In genomic region chr11:11855061-11855672, GRCm38 (mm10) we compare ENCODE assay signal across 8 mouse cellular contexts. TPM values are rescaled to one million over a fixed set of nuclear protein-coding genes. Genes with fewer than 3 reads are reported as not detected.
DNase-seq lines count a peak whose midpoint lies in the region; ATAC-seq and TF ChIP-seq lines count a peak whose summit lies in the region.

No protein-coding gene starts in this region.

- H3K4me1 ChIP-seq in heart, embryonic 13.5 days: peaks cover 40% of the 10 kb centered on the region
- H3K4me1 ChIP-seq in ES-Bruce4 (ENCODE audit: control insufficient read depth, insufficient read depth, low read length): peaks cover 3% of the 10 kb centered on the region
- H3K4me1 ChIP-seq in forebrain, embryonic 10.5 days: peaks cover 44% of the 10 kb centered on the region
- H3K4me1 ChIP-seq in limb, embryonic 14.5 days (ENCODE audit: control insufficient read depth, insufficient read depth, low read length): peaks cover 40% of the 10 kb centered on the region

- H3K9ac ChIP-seq in heart, embryonic 13.5 days: peak overlapping the region; percentile 50
- no peak overlapping the region for H3K9ac ChIP-seq in ES-Bruce4 (ENCODE audit: low read depth, poor library complexity, severe bottlenecking)
- no peak overlapping the region for H3K9ac ChIP-seq in limb, embryonic 14.5 days (ENCODE audit: low read depth, low read length, severe bottlenecking)

- no peak for DNase-seq in heart, adult 9 months (ENCODE audit: low spot score in 2 of 2)
- no peak for DNase-seq in forebrain, embryonic 10.5 days (ENCODE audit: extremely low spot score, low spot score)
- DNase-seq in limb, embryonic 14.5 days (ENCODE audit: low spot score): peak; percentile 75
- no peak for DNase-seq in testis, postnatal 14 days (ENCODE audit: low spot score)
- DNase-seq in frontal cortex, postnatal 36 days (ENCODE audit: low spot score in 2 of 2): no peak
- DNase-seq in spleen, postnatal 4 days (ENCODE audit: low spot score in 2 of 2): no peak

- H3K27me3 ChIP-seq in heart, embryonic 13.5 days (replicated peaks): no peaks in the 10 kb centered on the region
- no peaks in the 10 kb centered on the region for H3K27me3 ChIP-seq in ES-Bruce4 (ENCODE audit: control insufficient read depth, insufficient read depth, low read length, poor library complexity, severe bottlenecking)
- 0 out of 2 replicates have a peak, but pooled peaks cover 3% of the 10 kb centered on the region for H3K27me3 ChIP-seq in forebrain, embryonic 10.5 days (ENCODE audit: poor library complexity, severe bottlenecking)
- no peaks in the 10 kb centered on the region for H3K27me3 ChIP-seq in limb, embryonic 14.5 days (ENCODE audit: control insufficient read depth, insufficient read depth, low read length)

- H3K27ac ChIP-seq in heart, embryonic 13.5 days (replicated peaks): peak overlapping the region; percentile 78
- 0 out of 2 replicates have a peak overlapping the region, but pooled peaks have one; percentile 15 for H3K27ac ChIP-seq in ES-Bruce4 (ENCODE audit: insufficient read depth, low read length)
- H3K27ac ChIP-seq in forebrain, embryonic 10.5 days: peak overlapping the region; percentile 82
- H3K27ac ChIP-seq in limb, embryonic 14.5 days (replicated peaks; ENCODE audit: low read depth, low read length): peak overlapping the region; percentile 75

- TF ChIP-seq EP300 in ES-Bruce4 (IDR thresholded peaks at IDR 0.05; ENCODE audit: insufficient read depth, low read depth, low read length): 0 out of 2 replicates have a peak, but pooled peaks have one; percentile 27

- H3K9me3 ChIP-seq in heart, embryonic 13.5 days: 0 out of 2 replicates have a peak, but pooled peaks cover 4% of the 10 kb centered on the region
- H3K9me3 ChIP-seq in ES-Bruce4 (replicated peaks; ENCODE audit: control insufficient read depth, insufficient read depth, low read length, poor library complexity, severe bottlenecking): no peaks in the 10 kb centered on the region
- peaks cover 7% of the 10 kb centered on the region for H3K9me3 ChIP-seq in forebrain, embryonic 10.5 days
- H3K9me3 ChIP-seq in limb, embryonic 14.5 days (ENCODE audit: control insufficient read depth, low read length): no peaks in the 10 kb centered on the region

- TF ChIP-seq POLR2A in ES-Bruce4 (IDR thresholded peaks at IDR 0.05; ENCODE audit: insufficient read depth, low read length): no peak
- TF ChIP-seq POLR2A in limb, embryonic 14.5 days (IDR thresholded peaks at IDR 0.05; ENCODE audit: borderline replicate concordance, extremely low read depth, insufficient read depth, insufficient read length): no peak

- no peak for ATAC-seq in heart, embryonic 13.5 days (ENCODE audit: extremely low read depth, insufficient number of reproducible peaks, low FRiP score, low TSS enrichment)
- peak; percentile 83 for ATAC-seq in limb, embryonic 14.5 days (ENCODE audit: low FRiP score, low read depth)

- no peak overlapping the region for H3K4me2 ChIP-seq in heart, embryonic 13.5 days
- H3K4me2 ChIP-seq in limb, embryonic 14.5 days (replicated peaks; ENCODE audit: low read depth, low read length, severe bottlenecking): no peak overlapping the region

- 40% methylated on average over 6 of the region's 6 CpGs for WGBS in heart, embryonic 13.5 days
- WGBS in forebrain, embryonic 10.5 days: 41% methylated on average over 6 of the region's 6 CpGs
- WGBS in limb, embryonic 14.5 days: 15% methylated on average over 6 of the region's 6 CpGs

- no peaks in the 10 kb centered on the region; the same call in 1 of the 2 replicates for H3K36me3 ChIP-seq in heart, embryonic 13.5 days
- no peaks in the 10 kb centered on the region for H3K36me3 ChIP-seq in ES-Bruce4 (ENCODE audit: control insufficient read depth, insufficient read depth, low read length, poor library complexity, severe bottlenecking)
- H3K36me3 ChIP-seq in forebrain, embryonic 10.5 days (replicated peaks): no peaks in the 10 kb centered on the region; the same call in 1 of the 2 replicates
- H3K36me3 ChIP-seq in limb, embryonic 14.5 days (ENCODE audit: control insufficient read depth, insufficient read depth, low read length): no peaks in the 10 kb centered on the region

- no peak for TF ChIP-seq CTCF in ES-Bruce4 (IDR thresholded peaks at IDR 0.05; ENCODE audit: low read depth, low read length)

- no peak overlapping the region for H3K4me3 ChIP-seq in heart, embryonic 13.5 days
- no peak overlapping the region for H3K4me3 ChIP-seq in ES-Bruce4 (ENCODE audit: low read depth, low read length)
- H3K4me3 ChIP-seq in forebrain, embryonic 10.5 days: no peak overlapping the region
- no peak overlapping the region for H3K4me3 ChIP-seq in limb, embryonic 14.5 days (replicated peaks; ENCODE audit: low read length)

RNA-seq across cellular contexts. Expression of gene Ddc, which starts 42.8 kb away (rescaled TPM):
- polyA plus RNA-seq in heart, embryonic 13.5 days (2015; fragmentation: Nextera tagmentation; extraction: Ambion mirVana): 64.6 and 78.2 TPM in 2 replicates
- polyA plus RNA-seq in ES-Bruce4 (2011; ENCODE audit: insufficient read depth, insufficient read length, low read depth, missing spikeins): 7.0 and 9.1 TPM in 2 replicates
- polyA plus RNA-seq in forebrain, embryonic 10.5 days (2016; fragmentation: Nextera tagmentation; extraction: Ambion mirVana): 5.1 and 6.0 TPM in 2 replicates
- polyA plus RNA-seq in limb, embryonic 14.5 days (2012; rRNA removed): 10.9 and 12.6 TPM in 2 replicates
- polyA plus RNA-seq in limb, embryonic 14.5 days (2014; fragmentation: Nextera tagmentation; extraction: Ambion mirVana): 16.5 and 20.7 TPM in 2 replicates

RNA-seq across cellular contexts. Expression of gene Fignl1, which starts 46.4 kb away (rescaled TPM):
- polyA plus RNA-seq in heart, embryonic 13.5 days (2015; fragmentation: Nextera tagmentation; extraction: Ambion mirVana): 52.9 and 58.7 TPM in 2 replicates
- 89.3 and 93.2 TPM in 2 replicates for polyA plus RNA-seq in ES-Bruce4 (2011; ENCODE audit: insufficient read depth, insufficient read length, low read depth, missing spikeins)
- 101 and 114 TPM in 2 replicates for polyA plus RNA-seq in forebrain, embryonic 10.5 days (2016; fragmentation: Nextera tagmentation; extraction: Ambion mirVana)
- polyA plus RNA-seq in limb, embryonic 14.5 days (2012; rRNA removed): 20.0 and 21.2 TPM in 2 replicates
- polyA plus RNA-seq in limb, embryonic 14.5 days (2014; fragmentation: Nextera tagmentation; extraction: Ambion mirVana): 43.2 and 46.5 TPM in 2 replicates

Comparison
In these comparisons a context has a peak if more than half of its experiments do, and no peak if none do; other contexts are left out.
1. H3K27ac ChIP-seq: peak in every context shown above with its lines; median percentile 82 in forebrain, embryonic 10.5 days; 78 in heart, embryonic 13.5 days; 75 in limb, embryonic 14.5 days; 15 in ES-Bruce4.